Mouse (Mus musculus): Measurements from ENCODE around the gene Cox4i2.

DNA sequence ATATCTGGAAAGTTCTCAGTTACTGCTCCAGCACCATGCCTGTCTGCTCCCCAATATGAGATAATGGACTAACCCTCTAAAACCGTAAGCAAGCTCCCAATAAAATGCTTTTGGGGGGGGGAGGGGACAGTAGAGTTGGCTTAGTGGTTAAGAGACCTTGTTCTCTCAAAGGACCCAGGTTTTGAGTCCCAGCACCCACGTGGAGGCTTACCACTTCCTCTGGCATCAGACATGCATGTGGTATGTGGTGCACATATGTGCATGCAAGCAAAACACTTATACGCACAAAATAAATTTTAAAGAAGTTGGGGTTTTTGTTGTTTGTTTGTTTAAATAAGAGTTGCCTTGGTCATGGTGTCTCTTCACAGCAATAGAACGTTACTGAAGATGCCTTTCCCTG lies 21.4 kb downstream of the Cox4i2 start:
- TF ChIP-seq CTCF (IDR thresholded peaks at IDR 0.05; ENCODE audit: low read depth, low read length) = no peak
- no peak for TF ChIP-seq POLR2A (IDR thresholded peaks at IDR 0.05; ENCODE audit: insufficient read depth, low read length)
